Mouse (Mus musculus): ENCODE data around the gene Plet1. TPM values are rescaled to one million over a fixed set of nuclear protein-coding genes. Genes with fewer than 3 reads are reported as not detected.
A peak's percentile ranks its signal among the peaks of the same experiment; 100 is the strongest.

Gene Plet1
- total and polyA plus RNA-seq, 2 experiments from 2014 or later, result 1.2 to 3.7 TPM

DNA sequence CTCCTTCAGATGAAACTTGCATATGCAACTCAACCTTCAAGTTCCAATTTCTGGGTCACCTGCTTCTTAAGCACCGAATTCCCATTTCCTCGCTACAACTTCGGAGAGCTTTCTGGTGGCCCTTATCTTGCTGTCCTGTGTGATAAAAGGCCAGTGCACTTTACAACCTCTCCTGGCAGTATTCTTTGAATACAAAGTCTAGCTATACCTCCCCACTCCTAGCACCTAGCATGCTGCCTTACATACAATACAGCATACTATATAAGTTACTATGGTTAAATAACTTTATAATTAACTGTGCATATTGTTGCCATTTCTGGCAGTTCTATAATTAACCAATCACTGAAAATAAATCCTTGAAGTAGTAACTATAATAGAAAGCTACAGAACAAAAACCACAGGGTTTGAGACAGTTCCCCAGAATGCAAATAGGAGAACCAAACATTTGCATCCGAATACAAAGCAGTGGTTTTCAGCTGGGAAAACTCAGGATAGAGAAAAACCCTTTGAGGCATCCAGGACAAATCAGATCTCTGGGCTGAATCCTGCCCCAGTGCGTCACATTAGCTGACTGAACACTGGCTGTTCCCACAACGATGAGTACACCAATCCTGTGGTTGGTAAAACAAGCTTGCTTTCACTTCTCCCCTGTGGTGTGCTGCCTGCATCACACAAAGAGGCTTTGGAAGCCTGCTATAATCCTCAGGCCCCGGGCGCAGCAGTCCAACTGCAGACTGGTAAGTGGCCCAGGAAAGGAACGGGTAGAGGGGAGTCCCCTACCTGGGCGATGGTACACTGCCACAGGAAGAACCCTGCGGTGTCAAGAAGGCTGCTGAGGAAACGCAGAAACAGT lies 60.1 kb downstream of the Plet1 start, which contains the start of gene Il18:
TSS of gene Il18 (plus strand) at position 587 of the 853 bp plus-strand sequence.
- TF ChIP-seq CTCF (IDR thresholded peaks at IDR 0.05; ENCODE audit: low read depth) (no peak), EP300 (IDR thresholded peaks at IDR 0.05; ENCODE audit: low read depth) (no peak)
- peak within 1 kb of the TSS; percentile 4; the same call in 1 of the 2 replicates for H3K4me2 ChIP-seq (ENCODE audit: low read depth, low read length)
- DNase-seq (ENCODE audit: low spot score) (no peak), ATAC-seq (ENCODE audit: insufficient read depth, low read depth) (no peak)
- H3K36me3 ChIP-seq (replicated peaks; ENCODE audit: control insufficient read depth, insufficient read depth, low read length), result no peaks in the 10 kb centered on the region
- H3K27ac ChIP-seq (ENCODE audit: low read depth), result no peak within 1 kb of the TSS
- H3K9me3 ChIP-seq (replicated peaks; ENCODE audit: control insufficient read depth, low read length), result no peaks in the 10 kb centered on the region
- H3K4me1 ChIP-seq (ENCODE audit: control insufficient read depth, insufficient read depth), result no peaks in the 10 kb centered on the region
- no peak within 1 kb of the TSS for H3K4me3 ChIP-seq (ENCODE audit: low read depth, low read length)
- WGBS, result 20% methylated on average over 12 of the region's 12 CpGs
- no peaks in the 10 kb centered on the region for H3K27me3 ChIP-seq (ENCODE audit: control insufficient read depth, insufficient read depth, low read length)
- H3K9ac ChIP-seq (replicated peaks; ENCODE audit: low read depth, low read length), result no peak within 1 kb of the TSS

DNA sequence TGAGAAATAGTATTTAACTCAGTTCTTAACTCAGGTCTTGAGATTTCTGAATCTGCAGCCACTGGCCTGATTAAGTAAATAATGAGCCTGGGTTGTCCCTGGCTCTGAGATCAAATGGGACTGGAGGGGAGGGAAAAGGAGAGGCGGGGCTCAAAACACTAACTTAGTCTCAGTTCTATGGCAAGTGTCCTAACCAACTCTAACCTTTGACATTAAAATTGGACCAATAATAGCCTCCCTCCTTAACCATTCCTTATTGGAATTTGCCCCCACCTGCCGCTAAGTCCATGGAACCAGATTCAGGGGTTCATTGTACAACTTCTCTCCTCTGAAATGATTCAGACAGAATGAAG lies 60.7 kb downstream of the Plet1 start, which contains the start of gene Bco2:
TSS of gene Bco2 (minus strand) at position 88 of the 353 bp plus-strand sequence.
- Histone ChIP-seq H3K4me1 (ENCODE audit: control insufficient read depth, insufficient read depth) (no peaks in the 10 kb centered on the region), H3K4me3 (ENCODE audit: low read depth, low read length) (no peak within 1 kb of the TSS)

More for the DNA sequence above, 60.7 kb downstream of the Plet1 start, which contains the start of gene Bco2:
- no peak for ATAC-seq (ENCODE audit: insufficient read depth, low read depth)
- Histone ChIP-seq H3K27ac (ENCODE audit: low read depth) (no peak within 1 kb of the TSS), H3K9ac (replicated peaks; ENCODE audit: low read depth, low read length) (no peak within 1 kb of the TSS), H3K36me3 (replicated peaks; ENCODE audit: control insufficient read depth, insufficient read depth, low read length) (no peaks in the 10 kb centered on the region), H3K9me3 (replicated peaks; ENCODE audit: control insufficient read depth, low read length) (no peaks in the 10 kb centered on the region), H3K27me3 (ENCODE audit: control insufficient read depth, insufficient read depth, low read length) (no peaks in the 10 kb centered on the region), H3K4me2 (ENCODE audit: low read depth, low read length) (peak within 1 kb of the TSS; percentile 4; the same call in 1 of the 2 replicates)
- 50% methylated on average over 2 of the region's 2 CpGs for WGBS
- no peak for DNase-seq (ENCODE audit: low spot score)
- TF ChIP-seq CTCF (IDR thresholded peaks at IDR 0.05; ENCODE audit: low read depth), result no peak
- no peak for TF ChIP-seq EP300 (IDR thresholded peaks at IDR 0.05; ENCODE audit: low read depth)

Other genes starting within 250 kb of the Plet1 start
- gene Rpl10-ps3, start 149.6 kb upstream of the Plet1 start, total RNA-seq (2014; rRNA removed; ENCODE audit: low replicate concordance), result 275 and 362 TPM in 2 replicates
- 126 and 132 TPM in 2 replicates for gene Rpl10-ps3, start 149.6 kb upstream of the Plet1 start, polyA plus RNA-seq (2015; fragmentation: Nextera tagmentation; extraction: Ambion mirVana)
- gene Pts, start 34.2 kb downstream of the Plet1 start, total RNA-seq (2014; rRNA removed; ENCODE audit: low replicate concordance), result 29.7 and 147 TPM in 2 replicates
- gene Pts, start 34.2 kb downstream of the Plet1 start, polyA plus RNA-seq (2015; fragmentation: Nextera tagmentation; extraction: Ambion mirVana), result 93.1 and 97.8 TPM in 2 replicates
- gene Il18, start 60.3 kb downstream of the Plet1 start, total RNA-seq (2014; rRNA removed; ENCODE audit: low replicate concordance), result 0.46 and 2.4 TPM in 2 replicates
- gene Il18, start 60.3 kb downstream of the Plet1 start, polyA plus RNA-seq (2015; fragmentation: Nextera tagmentation; extraction: Ambion mirVana), result 2.9 and 4.7 TPM in 2 replicates
- gene Bco2, start 60.7 kb downstream of the Plet1 start, total RNA-seq (2014; rRNA removed; ENCODE audit: low replicate concordance), result not detected in 2 replicates
- gene Bco2, start 60.7 kb downstream of the Plet1 start, polyA plus RNA-seq (2015; fragmentation: Nextera tagmentation; extraction: Ambion mirVana), result 0.07 TPM in 1 of 2 replicates, not detected in the other
- not detected in 2 replicates for gene Tex12, start 66.8 kb downstream of the Plet1 start, total RNA-seq (2014; rRNA removed; ENCODE audit: low replicate concordance)
- gene Tex12, start 66.8 kb downstream of the Plet1 start, polyA plus RNA-seq (2015; fragmentation: Nextera tagmentation; extraction: Ambion mirVana), result not detected in 2 replicates
- gene Sdhd, start 109.3 kb downstream of the Plet1 start, total RNA-seq (2014; rRNA removed; ENCODE audit: low replicate concordance), result 980 and 992 TPM in 2 replicates
- 1,236 and 1,240 TPM in 2 replicates for gene Sdhd, start 109.3 kb downstream of the Plet1 start, polyA plus RNA-seq (2015; fragmentation: Nextera tagmentation; extraction: Ambion mirVana)
- 115 and 163 TPM in 2 replicates for gene Timm8b, start 109.4 kb downstream of the Plet1 start, total RNA-seq (2014; rRNA removed; ENCODE audit: low replicate concordance)
- 445 and 461 TPM in 2 replicates for gene Timm8b, start 109.4 kb downstream of the Plet1 start, polyA plus RNA-seq (2015; fragmentation: Nextera tagmentation; extraction: Ambion mirVana)
- 0.27 TPM in 1 of 2 replicates, not detected in the other for gene Pih1d2, start 122.8 kb downstream of the Plet1 start, total RNA-seq (2014; rRNA removed; ENCODE audit: low replicate concordance)
- gene Pih1d2, start 122.8 kb downstream of the Plet1 start, polyA plus RNA-seq (2015; fragmentation: Nextera tagmentation; extraction: Ambion mirVana), result 1.2 and 1.5 TPM in 2 replicates
- 10.0 and 14.5 TPM in 2 replicates for gene Nkapd1, start 122.9 kb downstream of the Plet1 start, total RNA-seq (2014; rRNA removed; ENCODE audit: low replicate concordance)
- 13.4 and 14.3 TPM in 2 replicates for gene Nkapd1, start 122.9 kb downstream of the Plet1 start, polyA plus RNA-seq (2015; fragmentation: Nextera tagmentation; extraction: Ambion mirVana)
- 155 and 215 TPM in 2 replicates for gene Dlat, start 165.3 kb downstream of the Plet1 start, total RNA-seq (2014; rRNA removed; ENCODE audit: low replicate concordance)
- 203 and 204 TPM in 2 replicates for gene Dlat, start 165.3 kb downstream of the Plet1 start, polyA plus RNA-seq (2015; fragmentation: Nextera tagmentation; extraction: Ambion mirVana)
- gene Dixdc1, start 245.0 kb downstream of the Plet1 start, total RNA-seq (2014; rRNA removed; ENCODE audit: low replicate concordance), result 7.7 and 19.8 TPM in 2 replicates
- 6.9 and 7.1 TPM in 2 replicates for gene Dixdc1, start 245.0 kb downstream of the Plet1 start, polyA plus RNA-seq (2015; fragmentation: Nextera tagmentation; extraction: Ambion mirVana)